Mouse (Mus musculus): ENCODE measurements around the gene Svbp. TPM values are rescaled to one million over a fixed set of nuclear protein-coding genes. Genes with fewer than 3 reads are reported as not detected.
A peak's percentile ranks its signal among the peaks of the same experiment; 100 is the strongest.

Svbp gene
- total RNA-seq, 2 experiments from 2014 or later: 61.1 to 64.6 TPM

- DNase-seq (ENCODE audit: low spot score in 2 of 2): no peak
Measured at GRCm38 (mm10) chr4:119189392-119189791, 5.7 kb upstream of the Svbp start.

- no peak for DNase-seq (ENCODE audit: low spot score in 2 of 2)
Measured at GRCm38 (mm10) chr4:119189864-119190263, 5.2 kb upstream of the Svbp start, which contains the start of gene Ermap. TSS of gene Ermap (minus strand) at chr4:119190011.

GRCm38 (mm10) chr4:119190618-119191017 is 4.5 kb upstream of the Svbp start:
- DNase-seq (ENCODE audit: low spot score in 2 of 2): no peak

- DNase-seq (ENCODE audit: low spot score in 2 of 2): no peak
Measured at GRCm38 (mm10) chr4:119191273-119191672, 3.8 kb upstream of the Svbp start.

GRCm38 (mm10) chr4:119192757-119193156 is 2.3 kb upstream of the Svbp start:
- no peak for DNase-seq (ENCODE audit: low spot score in 2 of 2)

- no peak for DNase-seq (ENCODE audit: low spot score in 2 of 2)
Measured at GRCm38 (mm10) chr4:119195582-119196320, 645 bp downstream of the Svbp start.

- DNase-seq (ENCODE audit: low spot score in 2 of 2): no peak
Measured at GRCm38 (mm10) chr4:119198105-119198504, 3.0 kb downstream of the Svbp start.

- peak in 1 of 2 experiments; percentile 64 for DNase-seq (ENCODE audit: low spot score in 2 of 2)
Measured at GRCm38 (mm10) chr4:119204672-119205071, 9.6 kb downstream of the Svbp start.

- no peak for DNase-seq (ENCODE audit: low spot score in 2 of 2)
Measured at GRCm38 (mm10) chr4:119216667-119217066, 21.6 kb downstream of the Svbp start.

GRCm38 (mm10) chr4:119218169-119218568 is 23.1 kb downstream of the Svbp start, which contains the start of gene Tmem269:
TSS of gene Tmem269 (minus strand) at chr4:119218217.
- no peak for DNase-seq (ENCODE audit: low spot score in 2 of 2)

- no peak for DNase-seq (ENCODE audit: low spot score in 2 of 2)
Measured at GRCm38 (mm10) chr4:119223696-119224095, 28.6 kb downstream of the Svbp start.

- no peak for DNase-seq (ENCODE audit: low spot score in 2 of 2)
Measured at GRCm38 (mm10) chr4:119224534-119224933, 29.4 kb downstream of the Svbp start.

GRCm38 (mm10) chr4:119225719-119226118 is 30.6 kb downstream of the Svbp start:
- no peak for DNase-seq (ENCODE audit: low spot score in 2 of 2)

GRCm38 (mm10) chr4:119226751-119227150 is 31.6 kb downstream of the Svbp start:
- no peak for DNase-seq (ENCODE audit: low spot score in 2 of 2)

- DNase-seq (ENCODE audit: low spot score in 2 of 2): peak; percentile 97 to 99
Measured at GRCm38 (mm10) chr4:119232410-119233255, 37.5 kb downstream of the Svbp start, which contains the start of the genes AU022252 and P3h1. TSS of gene AU022252 (minus strand) at chr4:119232712. TSS of gene P3h1 (plus strand) at chr4:119232915.

- peak in 1 of 2 experiments; percentile 52 for DNase-seq (ENCODE audit: low spot score in 2 of 2)
Measured at GRCm38 (mm10) chr4:119233256-119233901, 38.3 kb downstream of the Svbp start.

GRCm38 (mm10) chr4:119234348-119234747 is 39.2 kb downstream of the Svbp start:
- no peak for DNase-seq (ENCODE audit: low spot score in 2 of 2)

GRCm38 (mm10) chr4:119238661-119239060 is 43.6 kb downstream of the Svbp start:
- DNase-seq (ENCODE audit: low spot score in 2 of 2): no peak

- DNase-seq (ENCODE audit: low spot score in 2 of 2): no peak
Measured at GRCm38 (mm10) chr4:119239181-119239682, 44.1 kb downstream of the Svbp start.

- DNase-seq (ENCODE audit: low spot score in 2 of 2): no peak
Measured at GRCm38 (mm10) chr4:119241664-119242063, 46.6 kb downstream of the Svbp start.

GRCm38 (mm10) chr4:119242571-119242970 is 47.5 kb downstream of the Svbp start:
- DNase-seq (ENCODE audit: low spot score in 2 of 2): no peak
